Mouse (Mus musculus): ENCODE results near the gene Taar3.

The Taar3 gene

DNA sequence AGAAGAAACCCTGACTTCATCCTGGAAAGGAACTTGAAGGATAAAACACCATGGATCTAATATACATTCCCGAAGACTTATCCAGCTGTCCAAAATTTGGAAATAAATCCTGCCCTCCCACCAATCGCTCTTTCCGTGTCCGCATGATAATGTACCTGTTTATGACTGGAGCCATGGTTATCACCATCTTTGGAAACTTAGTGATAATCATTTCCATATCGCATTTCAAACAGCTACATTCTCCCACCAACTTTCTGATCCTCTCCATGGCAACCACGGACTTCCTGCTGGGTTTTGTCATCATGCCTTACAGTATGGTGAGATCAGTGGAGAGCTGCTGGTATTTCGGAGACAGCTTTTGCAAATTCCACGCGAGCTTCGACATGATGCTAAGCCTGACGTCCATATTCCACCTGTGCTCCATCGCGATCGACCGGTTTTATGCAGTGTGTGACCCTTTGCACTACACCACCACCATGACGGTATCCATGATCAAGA, at the start of gene Taar3:
Gene Taar3, plus strand, starts transcription at position 51 of the 498 bp plus-strand sequence.
- no peak for DNase-seq (ENCODE audit: low read depth, low spot score)

DNA sequence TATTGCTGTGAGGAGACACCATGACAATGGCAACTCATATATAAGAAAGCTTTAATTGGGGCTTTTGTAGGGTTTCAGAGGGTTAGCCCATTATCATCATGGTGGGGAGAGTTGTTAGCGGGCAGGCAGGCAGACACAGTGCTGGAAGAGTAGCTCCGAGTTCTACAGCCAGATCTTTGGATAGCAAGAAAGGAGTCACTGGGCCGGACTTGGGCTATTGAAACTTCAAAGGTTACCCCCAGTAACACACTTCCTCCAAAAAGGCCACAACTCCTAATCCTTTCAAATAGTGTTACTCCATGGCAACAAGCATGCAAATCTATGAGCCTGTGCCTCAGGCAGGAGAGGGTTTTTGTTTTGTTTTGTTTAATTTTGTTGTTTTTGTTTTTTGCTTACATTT, 48.2 kb upstream of the Taar3 start:
- DNase-seq (ENCODE audit: low read depth, low spot score) = no peak

DNA sequence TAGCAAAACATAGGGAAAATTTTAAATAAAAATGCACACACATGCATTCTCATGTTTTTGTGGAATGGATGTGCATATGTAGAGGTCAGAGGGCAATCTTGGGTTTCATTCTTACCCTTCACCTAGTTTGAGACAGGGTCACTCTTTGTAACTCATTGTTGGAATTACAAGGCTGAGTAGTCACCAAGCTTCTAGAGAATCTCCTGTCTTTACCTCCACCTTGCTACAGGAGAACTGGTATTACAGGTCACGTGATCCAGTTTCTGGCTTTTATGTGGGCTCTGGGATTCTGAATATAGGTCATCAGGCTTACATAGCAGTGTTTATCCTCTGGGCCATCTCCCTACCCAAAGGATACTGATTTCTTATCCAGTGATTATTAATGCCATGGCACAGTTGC, 43.7 kb upstream of the Taar3 start:
- no peak for DNase-seq (ENCODE audit: low read depth, low spot score)

DNA sequence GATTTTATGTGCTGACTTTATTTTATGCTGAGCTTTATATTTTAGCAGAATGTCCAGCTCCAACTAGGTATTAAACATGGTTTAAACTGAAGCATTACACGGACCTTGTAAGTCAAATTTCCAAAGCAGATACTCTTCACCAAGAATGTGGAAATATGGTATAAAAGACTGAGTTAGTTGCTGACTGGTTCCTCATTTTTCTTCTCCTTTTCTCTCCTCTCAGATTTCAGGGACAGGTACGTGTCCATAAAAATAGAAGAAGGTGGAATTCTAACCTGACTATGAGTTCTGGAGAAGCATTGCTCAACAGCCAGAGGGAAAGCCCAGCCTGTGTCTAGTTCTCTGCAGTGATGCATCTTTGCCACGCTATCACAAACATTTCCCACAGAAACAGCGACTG, 29.3 kb upstream of the Taar3 start, which contains the start of gene Taar1:
Gene Taar1, plus strand, starts transcription at position 301 of the 400 bp plus-strand sequence.
- no peak for DNase-seq (ENCODE audit: low read depth, low spot score)

DNA sequence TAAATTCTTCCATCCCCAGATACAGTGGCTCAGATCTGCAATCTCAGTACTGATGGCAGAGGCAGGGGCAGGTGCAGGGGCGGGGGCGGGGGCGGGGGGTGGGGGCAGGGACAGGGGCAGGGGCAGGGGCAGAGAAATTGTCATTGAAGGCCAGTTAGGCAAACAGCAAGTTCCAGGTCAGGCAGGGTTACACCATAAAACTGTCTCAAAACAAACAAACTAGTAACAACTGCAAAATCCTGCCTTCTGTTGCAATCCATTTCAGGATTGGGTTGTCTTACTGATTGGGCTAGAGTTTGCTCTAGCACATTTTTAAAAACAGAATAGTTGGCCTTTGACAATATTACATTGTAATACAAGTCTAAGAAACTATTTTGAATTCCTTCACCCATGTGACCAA, 26.9 kb upstream of the Taar3 start:
- DNase-seq (ENCODE audit: low read depth, low spot score) = no peak

DNA sequence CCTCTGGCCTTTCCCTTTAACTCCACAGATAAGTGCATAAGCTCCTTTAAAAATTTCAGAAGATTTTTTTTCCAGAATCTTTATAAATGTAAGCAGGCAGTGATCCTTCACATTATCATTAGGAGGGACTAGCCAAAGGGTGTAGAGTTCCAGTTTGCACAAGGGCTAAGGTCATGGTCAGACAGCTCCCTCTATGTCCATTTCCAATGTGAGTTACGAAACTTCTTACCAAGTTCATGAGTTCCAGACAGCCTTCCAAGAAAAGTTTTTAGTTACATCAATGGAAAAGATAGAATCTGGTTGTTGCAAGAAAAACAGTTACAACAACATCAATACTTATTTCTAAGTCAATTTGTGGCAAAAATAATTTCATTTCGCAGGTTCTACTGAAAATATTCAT, 25.4 kb upstream of the Taar3 start:
- DNase-seq (ENCODE audit: low read depth, low spot score) = no peak

DNA sequence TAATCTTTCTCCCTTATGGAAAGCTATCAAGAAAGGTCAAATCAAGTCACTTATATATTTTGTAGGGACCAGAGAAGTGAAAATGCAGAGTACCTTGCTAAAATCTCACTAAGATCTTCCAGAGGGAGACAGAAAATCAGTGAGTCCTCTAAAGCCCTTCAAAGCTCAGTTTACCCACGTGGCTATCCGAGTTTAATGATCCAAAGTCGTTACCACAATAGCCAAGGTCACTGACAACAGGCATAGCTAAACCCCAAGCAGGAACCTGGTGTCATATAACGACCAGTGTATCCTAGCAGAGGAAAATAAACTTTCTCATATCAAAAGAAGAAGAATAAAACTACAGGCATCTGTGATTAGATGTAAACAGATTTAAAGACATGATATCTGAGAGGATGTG, 11.7 kb upstream of the Taar3 start:
- DNase-seq (ENCODE audit: low read depth, low spot score) = no peak

DNA sequence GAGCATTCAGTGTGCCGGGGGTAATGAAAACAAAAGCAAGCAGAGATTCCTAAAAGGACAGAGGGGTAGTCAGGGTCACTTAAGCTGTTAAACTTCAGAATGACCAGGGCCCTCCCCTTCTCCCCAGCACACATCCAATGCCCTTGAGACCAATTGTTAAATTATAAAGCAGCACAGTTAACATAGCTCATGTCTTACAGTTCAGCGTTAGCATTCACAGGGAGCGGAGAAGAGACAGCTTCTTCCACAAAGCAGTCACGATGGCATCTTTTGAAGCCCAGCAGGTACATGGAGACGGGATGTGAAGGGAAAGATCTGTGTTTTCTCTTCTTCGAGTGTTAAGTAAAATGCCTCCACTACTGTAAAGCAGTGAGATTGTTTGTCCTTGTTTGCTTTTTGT, 11.0 kb upstream of the Taar3 start, which contains the start of gene Taar2:
Gene Taar2, plus strand, starts transcription at position 261 of the 400 bp plus-strand sequence.
- no peak for DNase-seq (ENCODE audit: low read depth, low spot score)

DNA sequence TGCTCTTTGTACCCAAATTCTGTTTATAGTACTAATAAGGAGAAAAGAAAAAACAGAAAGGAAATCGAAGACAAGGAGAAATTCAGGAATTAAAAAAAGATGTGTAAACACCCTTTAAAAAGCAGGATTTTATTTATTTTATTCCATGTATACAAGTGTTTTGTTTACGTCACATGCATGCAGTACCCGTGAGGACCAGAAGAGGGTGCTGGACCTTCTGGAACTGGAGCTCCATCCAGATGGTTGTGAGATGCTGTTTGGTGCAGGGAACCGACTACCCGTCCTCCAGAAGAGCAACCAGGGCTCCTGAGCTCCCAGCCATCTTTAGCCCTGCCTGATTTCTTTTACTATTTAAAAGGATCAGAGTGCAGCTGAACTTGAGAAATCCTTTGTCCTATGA, 6.9 kb upstream of the Taar3 start:
- DNase-seq (ENCODE audit: low read depth, low spot score) = peak; percentile 10

DNA sequence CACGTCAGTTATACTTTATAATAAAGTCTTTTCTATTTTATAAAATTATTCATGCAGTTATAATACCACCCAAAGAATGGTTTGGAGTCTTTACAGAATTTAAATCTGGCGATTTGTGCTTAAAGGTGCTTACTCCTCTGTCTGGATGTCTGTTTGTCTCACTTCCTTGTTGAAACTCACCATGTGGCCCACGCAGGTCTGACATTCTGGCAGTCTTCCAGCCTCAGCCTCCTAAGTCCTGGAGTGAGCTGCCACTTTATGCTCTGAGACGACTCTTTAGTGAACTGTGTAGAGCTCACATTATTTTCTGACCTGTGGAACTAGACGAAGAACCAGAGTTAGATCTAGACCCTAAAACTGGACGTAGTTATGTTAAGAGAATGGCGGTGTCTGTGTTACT, 1.3 kb upstream of the Taar3 start:
- no peak for DNase-seq (ENCODE audit: low read depth, low spot score)

DNA sequence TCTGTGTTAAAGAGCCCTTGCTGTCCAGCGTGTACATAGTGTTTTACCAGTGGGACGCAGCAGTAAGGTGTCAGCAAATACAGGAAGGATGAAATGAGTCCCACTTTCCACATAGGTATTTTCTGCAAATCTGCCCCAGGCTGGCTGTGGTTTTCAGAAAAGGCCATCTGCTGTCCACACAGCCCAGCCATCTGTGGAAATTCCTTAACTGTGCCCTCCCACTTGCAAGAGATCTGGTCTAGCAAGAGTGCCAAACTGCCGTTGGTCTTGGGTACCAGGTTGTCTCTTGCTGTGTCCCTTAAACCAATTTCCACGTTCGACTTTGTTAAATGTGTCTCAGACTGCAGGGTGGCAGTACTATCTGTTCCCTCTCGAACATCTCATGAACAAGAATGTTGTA, 2.4 kb downstream of the Taar3 start:
- no peak for DNase-seq (ENCODE audit: low read depth, low spot score)

DNA sequence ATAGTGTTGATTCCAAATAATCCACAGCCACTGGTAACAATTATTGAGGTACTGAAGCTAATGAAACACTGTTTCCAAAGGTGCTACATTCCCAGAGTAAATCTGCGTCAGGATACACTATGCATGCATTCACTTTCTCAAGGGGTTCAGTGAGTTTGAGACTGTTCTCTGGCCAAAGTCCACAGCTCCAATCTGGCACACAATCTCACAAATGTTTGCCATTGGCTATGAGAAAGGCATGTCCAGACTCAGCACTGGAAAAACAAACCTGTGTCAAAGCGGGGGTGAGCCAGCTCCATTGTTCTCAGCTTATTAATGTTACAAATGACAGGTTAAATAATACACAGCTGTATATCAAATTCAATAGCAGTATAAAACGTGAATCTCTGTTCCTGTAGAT, 9.7 kb downstream of the Taar3 start:
- DNase-seq (ENCODE audit: low read depth, low spot score) = no peak

DNA sequence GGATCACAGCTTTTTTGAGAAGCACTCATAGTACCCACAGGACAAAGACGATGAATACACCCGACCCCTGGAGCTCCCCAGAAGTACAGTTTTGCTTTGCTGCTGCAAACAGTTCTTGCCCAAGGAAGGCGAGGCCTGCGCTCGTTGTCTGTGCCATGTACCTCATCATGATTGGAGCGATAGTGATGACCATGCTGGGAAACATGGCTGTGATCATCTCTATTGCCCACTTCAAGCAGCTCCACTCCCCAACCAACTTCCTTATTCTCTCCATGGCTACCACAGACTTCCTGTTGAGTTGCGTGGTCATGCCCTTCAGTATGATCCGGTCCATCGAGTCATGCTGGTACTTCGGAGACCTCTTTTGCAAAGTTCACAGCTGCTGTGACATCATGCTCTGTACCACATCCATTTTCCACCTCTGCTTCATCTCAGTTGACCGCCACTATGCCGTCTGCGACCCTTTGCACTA, 11.1 kb downstream of the Taar3 start, which contains the start of gene Taar4:
Gene Taar4, plus strand, starts transcription at position 51 of the 472 bp plus-strand sequence.
- DNase-seq (ENCODE audit: low read depth, low spot score) = no peak

DNA sequence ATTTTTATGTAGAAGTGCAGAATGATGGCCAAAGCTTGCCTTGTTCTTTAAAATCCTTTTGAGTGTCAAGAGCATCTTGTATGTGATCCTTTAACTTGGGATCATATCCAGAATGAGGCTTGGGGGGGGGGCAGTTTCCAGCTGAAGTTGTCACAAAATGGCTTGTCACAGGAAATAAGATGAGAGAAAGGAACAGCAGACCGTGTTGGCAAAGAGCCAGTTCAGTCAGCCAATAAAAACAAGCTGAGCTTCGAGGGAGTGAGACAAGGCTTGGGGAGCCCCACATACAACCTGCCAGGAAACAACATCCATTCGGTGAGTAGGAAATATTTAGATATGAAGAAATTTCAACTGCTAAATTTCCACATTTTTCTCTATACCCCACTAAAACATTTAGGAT, 14.1 kb downstream of the Taar3 start:
- no peak for DNase-seq (ENCODE audit: low read depth, low spot score)

DNA sequence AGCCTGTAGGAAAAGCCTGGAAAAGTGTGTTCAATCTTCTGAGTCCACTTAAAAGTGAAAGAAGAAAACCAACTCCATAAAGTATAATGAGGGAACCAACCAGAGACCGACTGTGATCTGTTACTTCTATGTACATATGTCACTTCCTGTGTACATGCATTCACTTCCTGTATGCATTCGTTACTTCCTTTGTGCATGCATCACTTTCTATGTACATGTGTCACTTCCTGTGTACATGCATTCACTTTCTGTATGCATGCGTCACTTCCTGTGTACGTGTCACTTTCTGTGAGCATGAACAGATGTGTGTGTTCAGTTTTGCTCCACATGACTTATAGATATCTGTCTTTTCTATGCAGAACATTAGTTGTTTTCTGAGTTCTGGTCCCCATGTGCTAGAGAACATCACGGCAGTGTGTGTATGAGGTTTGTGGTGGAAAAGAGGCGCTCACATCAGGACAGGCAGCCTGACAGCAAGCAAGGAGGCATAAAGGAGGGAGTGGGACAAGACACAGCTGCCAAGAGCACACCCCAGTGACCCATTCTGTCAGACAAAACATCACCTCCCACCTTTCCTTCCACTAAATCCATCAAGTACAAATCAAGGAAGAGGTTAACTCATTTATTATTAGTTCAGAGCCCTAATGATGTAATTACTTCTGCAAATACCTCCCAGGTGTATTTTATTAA, 15.7 kb downstream of the Taar3 start:
- DNase-seq (ENCODE audit: low read depth, low spot score) = peak; percentile 12

DNA sequence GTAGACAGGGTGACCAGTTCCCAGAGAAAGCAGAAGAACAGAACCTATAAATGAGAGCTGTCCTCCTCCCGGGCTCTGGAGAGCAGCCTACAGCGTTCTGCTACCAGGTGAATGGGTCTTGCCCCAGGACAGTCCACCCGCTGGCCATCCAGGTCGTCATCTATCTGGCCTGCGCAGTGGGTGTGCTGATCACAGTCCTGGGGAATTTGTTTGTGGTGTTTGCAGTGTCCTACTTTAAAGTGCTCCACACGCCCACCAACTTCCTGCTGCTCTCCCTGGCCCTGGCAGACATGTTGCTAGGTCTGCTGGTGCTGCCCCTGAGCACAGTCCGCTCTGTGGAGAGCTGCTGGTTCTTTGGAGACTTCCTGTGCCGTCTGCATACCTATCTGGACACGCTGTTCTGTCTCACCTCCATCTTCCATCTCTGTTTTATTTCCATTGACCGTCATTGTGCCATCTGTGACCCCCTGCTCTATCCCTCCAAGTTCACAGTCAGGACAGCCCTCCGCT, 21.4 kb downstream of the Taar3 start, which contains the start of gene Taar5:
Gene Taar5, plus strand, starts transcription at position 51 of the 510 bp plus-strand sequence.
- DNase-seq (ENCODE audit: low read depth, low spot score) = no peak

DNA sequence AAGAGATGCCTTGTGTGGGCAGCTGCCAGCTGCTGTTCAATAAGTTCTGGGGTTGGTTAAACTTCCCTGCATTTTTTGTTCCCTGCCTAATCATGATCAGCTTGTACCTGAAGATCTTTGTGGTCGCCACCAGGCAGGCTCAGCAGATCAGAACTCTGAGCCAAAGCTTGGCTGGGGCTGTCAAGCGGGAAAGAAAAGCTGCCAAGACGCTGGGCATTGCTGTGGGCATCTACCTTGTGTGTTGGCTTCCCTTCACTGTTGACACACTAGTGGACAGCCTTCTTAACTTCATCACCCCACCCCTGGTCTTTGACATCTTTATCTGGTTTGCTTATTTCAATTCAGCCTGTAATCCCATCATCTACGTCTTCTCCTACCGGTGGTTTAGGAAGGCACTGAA, 21.9 kb downstream of the Taar3 start:
- DNase-seq (ENCODE audit: low read depth, low spot score) = no peak

DNA sequence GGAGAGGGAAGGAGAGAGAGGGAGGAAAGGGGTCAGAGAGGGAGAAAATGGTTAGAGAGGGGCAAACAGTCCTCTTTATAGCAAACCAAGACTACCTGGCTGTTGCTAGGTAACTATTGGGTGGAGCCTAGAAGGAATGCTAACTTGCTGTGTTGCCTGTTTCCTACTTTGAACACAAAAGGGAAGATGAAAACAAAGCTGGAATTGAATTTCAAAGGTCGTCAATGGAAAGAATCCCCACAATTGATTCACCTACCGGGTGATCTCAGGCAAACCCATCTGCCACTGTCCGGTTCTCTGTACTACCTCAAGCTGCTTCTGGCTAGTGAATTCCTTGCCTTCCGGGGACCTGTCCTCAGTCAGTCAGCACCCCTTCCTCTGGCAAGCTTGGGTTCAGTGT, 28.6 kb downstream of the Taar3 start:
- DNase-seq (ENCODE audit: low read depth, low spot score) = no peak

DNA sequence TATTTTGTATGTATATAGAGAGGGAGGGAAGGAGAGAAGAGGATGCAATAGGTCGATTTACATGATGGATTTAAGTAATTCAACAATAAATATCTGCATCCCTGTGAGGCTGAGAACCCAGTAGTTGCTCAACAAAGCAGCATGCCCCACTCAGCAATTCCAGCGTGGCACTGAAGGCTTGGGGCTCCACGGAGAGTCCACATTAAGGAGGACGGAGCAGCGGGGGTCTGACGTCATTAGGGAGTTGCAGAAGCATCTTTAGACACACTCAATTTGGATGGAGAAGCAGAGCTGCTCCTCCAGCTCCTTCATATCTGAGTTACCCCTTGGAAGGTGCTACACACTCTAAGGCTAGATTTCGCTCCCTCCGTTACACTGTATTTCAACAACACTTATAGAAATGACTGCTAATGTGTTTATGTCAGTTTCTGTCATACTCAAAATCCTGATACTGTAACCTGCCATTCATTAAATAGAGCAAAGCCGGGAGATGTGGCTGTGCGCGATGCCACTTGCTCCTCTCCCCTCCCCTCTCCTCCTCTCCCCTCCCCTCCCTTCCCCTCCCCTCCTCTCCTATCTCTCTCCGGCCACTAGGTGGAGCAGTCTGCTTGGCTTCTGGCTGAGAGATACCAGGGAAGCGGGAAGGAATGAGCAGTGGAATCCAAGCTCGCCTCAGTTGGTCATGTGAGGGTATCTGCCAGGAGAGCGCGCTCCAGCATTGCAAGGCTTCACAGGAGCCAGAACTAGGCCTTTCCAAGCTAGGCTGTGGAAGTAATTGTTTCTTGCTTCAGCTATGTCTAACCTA, 29.7 kb downstream of the Taar3 start:
- peak; percentile 52 for DNase-seq (ENCODE audit: low read depth, low spot score)

DNA sequence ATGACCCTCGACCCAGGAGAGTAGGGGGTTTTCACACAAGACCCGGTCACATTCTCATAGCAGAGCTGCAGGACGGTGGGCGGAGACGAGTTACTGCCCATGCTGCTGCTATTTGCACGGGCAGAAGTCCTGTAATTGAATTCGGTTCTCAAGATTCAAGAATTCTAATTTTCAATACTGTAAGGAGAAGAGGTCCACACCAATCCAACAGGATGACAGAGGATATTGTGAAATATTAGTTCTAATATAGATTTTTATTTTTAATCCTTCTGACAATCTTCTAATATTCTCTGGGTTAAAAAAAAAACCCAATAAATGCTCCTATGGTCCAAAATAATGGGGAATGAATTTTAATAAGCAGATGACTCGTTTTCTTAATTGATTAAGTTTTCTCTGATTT, 36.2 kb downstream of the Taar3 start, which contains the start of gene Taar6:
Gene Taar6, minus strand, starts transcription at position 101 of the 400 bp plus-strand sequence.
- DNase-seq (ENCODE audit: low read depth, low spot score) = no peak

DNA sequence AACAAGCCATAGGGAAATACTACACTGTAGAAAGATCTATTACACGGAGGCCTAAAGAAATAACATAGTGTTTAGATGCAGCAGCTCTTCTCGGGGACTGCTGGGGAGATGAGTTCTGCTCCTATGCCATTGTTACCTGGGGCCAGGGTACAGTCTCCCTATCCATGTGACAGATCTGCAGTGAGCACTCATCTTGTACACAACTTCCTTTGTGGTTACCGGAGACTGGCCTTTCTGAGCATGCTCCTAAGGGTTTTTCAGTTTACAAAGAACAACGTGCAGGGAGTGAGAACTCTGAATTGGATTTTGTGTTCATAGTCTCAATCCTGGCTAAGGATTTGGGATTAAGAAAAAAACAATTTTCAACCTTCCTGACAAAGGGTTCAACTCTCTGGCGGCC, 37.1 kb downstream of the Taar3 start:
- no peak for DNase-seq (ENCODE audit: low read depth, low spot score)

DNA sequence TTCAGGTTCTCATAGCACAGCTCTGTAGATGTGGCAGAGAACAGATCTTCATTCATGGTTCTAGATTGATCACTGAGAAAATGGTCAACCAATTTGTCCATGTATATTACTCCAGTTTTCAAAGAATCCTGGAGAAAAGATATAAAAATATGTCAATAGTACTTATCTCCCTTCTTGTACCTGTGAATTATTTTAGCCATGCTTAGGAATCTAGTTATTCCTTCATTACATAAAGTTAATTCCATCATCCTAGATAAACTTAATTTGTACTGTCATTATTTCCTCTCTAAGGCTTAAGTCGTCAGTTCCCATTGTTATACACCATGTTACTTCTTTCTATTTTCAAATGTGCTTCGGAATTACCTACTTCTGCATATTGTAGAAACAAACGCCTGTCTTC, 44.0 kb downstream of the Taar3 start, which contains the start of gene Taar7a:
Gene Taar7a, minus strand, starts transcription at position 101 of the 400 bp plus-strand sequence.
- DNase-seq (ENCODE audit: low read depth, low spot score) = no peak
